Mouse (Mus musculus): ENCODE measurements around the gene Gm15517. TPM values are rescaled to one million over a fixed set of nuclear protein-coding genes. Genes with fewer than 3 reads are reported as not detected.
A peak's percentile ranks its signal among the peaks of the same experiment; 100 is the strongest.

Gene Gm15517
- total and polyA plus RNA-seq, 3 experiments, result not detected

DNA sequence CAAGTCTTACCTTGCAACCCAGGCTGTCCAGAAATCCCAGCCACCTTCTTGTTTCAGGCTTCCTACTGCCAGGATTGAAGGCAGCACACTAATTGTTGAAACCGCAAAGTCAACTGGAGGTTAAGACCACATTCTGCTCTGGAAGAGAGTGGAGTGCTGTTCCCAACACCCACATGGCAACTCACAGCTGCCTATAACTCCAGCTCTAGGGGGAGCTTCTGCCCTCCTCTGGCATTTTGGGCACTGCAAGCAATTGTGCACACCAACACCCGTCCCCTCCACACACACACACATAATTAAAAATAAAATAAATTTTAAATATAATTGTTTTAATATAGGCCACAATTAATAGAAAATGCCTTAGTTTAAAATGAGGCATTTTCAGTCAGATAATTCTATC, 20.1 kb upstream of the Gm15517 start:
- Histone ChIP-seq H3K4me1 (ENCODE audit: control insufficient read depth in 1 of 2, insufficient read depth in 2 of 2, low read length in 2 of 2) (peaks cover 10 to 30% of the 10 kb centered on the region in 2 experiments), H3K79me2 (ENCODE audit: control insufficient read depth, insufficient read depth, low read length, poor library complexity) (peaks cover 4% of the 10 kb centered on the region), H3K9me3 (replicated peaks; ENCODE audit: insufficient read depth, low read length) (no peaks in the 10 kb centered on the region), H3K4me3 (ENCODE audit: control insufficient read depth in 1 of 2, insufficient read depth in 1 of 2, low read depth in 2 of 2, low read length in 2 of 2) (no peak overlapping the region), H3K36me3 (ENCODE audit: control insufficient read depth in 1 of 2, insufficient read depth in 2 of 2, low read length in 2 of 2) (peaks cover 0 to 10% of the 10 kb centered on the region in 2 experiments; a peak in 2 of 4 replicates), H3K27ac (ENCODE audit: control insufficient read depth, low read depth, low read length) (no peak overlapping the region), H3K27me3 (ENCODE audit: control insufficient read depth in 1 of 2, insufficient read depth in 2 of 2, low read length in 2 of 2) (no peaks in the 10 kb centered on the region), H3K9ac (ENCODE audit: control insufficient read depth, low read depth, low read length, poor library complexity, severe bottlenecking) (no peak overlapping the region)
- TF ChIP-seq BHLHE40 (IDR thresholded peaks at IDR 0.05; ENCODE audit: borderline replicate concordance, low read depth, low read length) (no peak), CTCF (IDR thresholded peaks at IDR 0.05 in 2 of 3, conservative IDR thresholded peaks at IDR 0.05 in 1 of 3; ENCODE audit: control insufficient read depth in 1 of 3, insufficient read depth in 1 of 3, low read depth in 2 of 3, low read length in 3 of 3, poor library complexity in 1 of 3, severe bottlenecking in 1 of 3) (peak in 2 of 3 experiments; percentile 19 to 26; a peak in 1 of 6 replicates)
- no peak for DNase-seq (ENCODE audit: low read depth, low spot score)

DNA sequence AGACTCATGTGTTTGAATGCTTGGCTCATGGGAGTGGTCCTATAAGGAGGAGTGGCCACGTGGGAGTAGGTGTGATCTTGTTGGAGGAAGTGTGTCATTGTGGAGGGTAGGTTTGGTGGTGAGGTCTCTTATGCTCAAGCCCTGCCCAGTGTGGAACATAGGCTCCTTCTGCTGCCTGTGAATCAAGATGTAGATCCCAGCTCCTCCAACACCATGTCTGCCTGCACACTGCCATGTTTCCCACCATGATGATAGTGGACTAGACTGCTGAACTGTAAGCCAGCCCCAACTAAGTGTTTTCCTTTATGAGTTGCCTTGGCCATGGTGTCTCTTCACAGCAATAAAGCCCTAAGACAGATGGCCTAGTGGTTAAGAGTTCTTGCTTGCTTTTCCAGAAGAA, 17.2 kb upstream of the Gm15517 start:
- TF ChIP-seq POLR2A (IDR thresholded peaks at IDR 0.05; ENCODE audit: control insufficient read depth in 1 of 2, insufficient read depth in 1 of 2, low read depth in 1 of 2, low read length in 2 of 2, poor library complexity in 1 of 2) (no peak; a peak in 1 of 4 replicates), ZMIZ1 (IDR thresholded peaks at IDR 0.05; ENCODE audit: low read depth, low read length) (no peak), POLR2AphosphoS2 (IDR thresholded peaks at IDR 0.05; ENCODE audit: low read length) (peak; percentile 8; the same call in 1 of the 2 replicates)
- Histone ChIP-seq H3K9ac (ENCODE audit: control insufficient read depth, low read depth, low read length, poor library complexity, severe bottlenecking) (no peak overlapping the region), H3K27me3 (ENCODE audit: control insufficient read depth in 1 of 2, insufficient read depth in 2 of 2, low read length in 2 of 2) (no peaks in the 10 kb centered on the region), H3K27ac (ENCODE audit: control insufficient read depth, low read depth, low read length) (no peak overlapping the region), H3K4me1 (ENCODE audit: control insufficient read depth in 1 of 2, insufficient read depth in 2 of 2, low read length in 2 of 2) (peaks cover 9 to 30% of the 10 kb centered on the region in 2 experiments), H3K79me2 (ENCODE audit: control insufficient read depth, insufficient read depth, low read length, poor library complexity) (peaks cover 23% of the 10 kb centered on the region), H3K4me3 (ENCODE audit: control insufficient read depth in 1 of 2, insufficient read depth in 1 of 2, low read depth in 2 of 2, low read length in 2 of 2) (no peak overlapping the region), H3K36me3 (ENCODE audit: control insufficient read depth in 1 of 2, insufficient read depth in 2 of 2, low read length in 2 of 2) (peaks cover 7 to 22% of the 10 kb centered on the region in 2 experiments), H3K9me3 (replicated peaks; ENCODE audit: insufficient read depth, low read length) (no peaks in the 10 kb centered on the region)
- no peak for DNase-seq (ENCODE audit: low read depth, low spot score)

- Histone ChIP-seq H3K27ac (ENCODE audit: control insufficient read depth, low read depth, low read length) (peak within 1 kb of the TSS; percentile 85), H3K9ac (ENCODE audit: control insufficient read depth, low read depth, low read length, poor library complexity, severe bottlenecking) (peak within 1 kb of the TSS; percentile 79), H3K27me3 (ENCODE audit: control insufficient read depth in 1 of 2, insufficient read depth in 2 of 2, low read length in 2 of 2) (no peaks in the 10 kb centered on the region), H3K9me3 (replicated peaks; ENCODE audit: insufficient read depth, low read length) (no peaks in the 10 kb centered on the region), H3K4me1 (ENCODE audit: control insufficient read depth in 1 of 2, insufficient read depth in 2 of 2, low read length in 2 of 2) (peaks cover 0 to 15% of the 10 kb centered on the region in 2 experiments; a peak in 2 of 4 replicates), H3K79me2 (ENCODE audit: control insufficient read depth, insufficient read depth, low read length, poor library complexity) (peaks cover 27% of the 10 kb centered on the region), H3K36me3 (ENCODE audit: control insufficient read depth in 1 of 2, insufficient read depth in 2 of 2, low read length in 2 of 2) (peaks cover 12 to 15% of the 10 kb centered on the region in 2 experiments), H3K4me3 (ENCODE audit: control insufficient read depth in 1 of 2, insufficient read depth in 1 of 2, low read depth in 2 of 2, low read length in 2 of 2) (peak within 1 kb of the TSS; percentile 67 to 74)
- DNase-seq (ENCODE audit: low read depth, low spot score), result peak; percentile 89
- TF ChIP-seq GATA1 (IDR thresholded peaks at IDR 0.05; ENCODE audit: low read depth, low read length) (no peak), KAT2A (conservative IDR thresholded peaks at IDR 0.05; ENCODE audit: low read depth, low read length) (peak; percentile 53; the same call in 1 of the 2 replicates), ZNF384 (IDR thresholded peaks at IDR 0.05; ENCODE audit: low read depth, low read length) (no peak), JUND (IDR thresholded peaks at IDR 0.05; ENCODE audit: low read depth, low read length) (no peak), SMC3 (IDR thresholded peaks at IDR 0.05; ENCODE audit: low read depth, low read length) (no peak), MAZ (IDR thresholded peaks at IDR 0.05; ENCODE audit: low read depth, low read length) (peak; percentile 81; the same call in 1 of the 2 replicates), MYB (IDR thresholded peaks at IDR 0.05; ENCODE audit: low read depth, low read length) (no peak), GABPA (IDR thresholded peaks at IDR 0.05; ENCODE audit: low read depth, low read length) (no peak), E2F4 (IDR thresholded peaks at IDR 0.05; ENCODE audit: borderline replicate concordance, low read depth, low read length) (peak; percentile 77; the same call in 1 of the 2 replicates), BHLHE40 (IDR thresholded peaks at IDR 0.05; ENCODE audit: borderline replicate concordance, low read depth, low read length) (no peak), NRF1 (IDR thresholded peaks at IDR 0.05; ENCODE audit: insufficient read depth, low read depth, low read length, poor library complexity, severe bottlenecking) (0 out of 2 replicates have a peak, but pooled peaks have one; percentile 37), USF1 (IDR thresholded peaks at IDR 0.05; ENCODE audit: low read depth, low read length) (no peak), ZC3H11A (IDR thresholded peaks at IDR 0.05; ENCODE audit: low read depth, low read length) (no peak), MYC (IDR thresholded peaks at IDR 0.05; ENCODE audit: low read depth, low read length) (peak; percentile 95), MXI1 (IDR thresholded peaks at IDR 0.05; ENCODE audit: low read depth, low read length) (peak; percentile 89), EP300 (IDR thresholded peaks at IDR 0.05; ENCODE audit: low read depth in 1 of 2, low read length in 2 of 2) (no peak), TCF12 (IDR thresholded peaks at IDR 0.05; ENCODE audit: low read depth, low read length) (0 out of 2 replicates have a peak, but pooled peaks have one; percentile 17), CTCF (IDR thresholded peaks at IDR 0.05 in 2 of 3, conservative IDR thresholded peaks at IDR 0.05 in 1 of 3; ENCODE audit: control insufficient read depth in 1 of 3, insufficient read depth in 1 of 3, low read depth in 2 of 3, low read length in 3 of 3, poor library complexity in 1 of 3, severe bottlenecking in 1 of 3) (peak in 1 of 3 experiments; percentile 23; a peak in 1 of 6 replicates), CHD2 (IDR thresholded peaks at IDR 0.05; ENCODE audit: low read length) (no peak), POLR2A (IDR thresholded peaks at IDR 0.05; ENCODE audit: control insufficient read depth in 1 of 2, insufficient read depth in 1 of 2, low read depth in 1 of 2, low read length in 2 of 2, poor library complexity in 1 of 2) (peak; percentile 99)
Measured at GRCm38 (mm10) chr7:44246055-44246983, 14.9 kb upstream of the Gm15517 start, which contains the start of the genes 1700028J19Rik and 2410002F23Rik. Gene 1700028J19Rik (minus strand): TSS chr7:44246695. Gene 2410002F23Rik (plus strand): TSS chr7:44246722.

Measured in MEL (cell line).